Mouse (Mus musculus) erythroblast, embryonic 14.5 days (primary cell): ENCODE measurements around the gene Amt. TPM values are rescaled to one million over a fixed set of nuclear protein-coding genes. Genes with fewer than 3 reads are reported as not detected.

Experiments
- H3K27me3 ChIP-seq: 2 replicates; pipeline ENCODE4 v1.6.1; 2012; ENCODE audit warnings: inconsistent platforms; ENCODE audit not compliant: control insufficient read depth
- H3K36me3 ChIP-seq: 2 replicates; pipeline ENCODE4 v1.6.1; 2012; ENCODE audit warnings: mild to moderate bottlenecking, inconsistent platforms; ENCODE audit not compliant: control insufficient read depth
- H3K4me1 ChIP-seq: 2 replicates; pipeline ENCODE4 v1.6.1; 2012; ENCODE audit warnings: inconsistent platforms; ENCODE audit not compliant: control insufficient read depth
- H3K4me3 ChIP-seq: replicated peaks from 2 replicates; pipeline ENCODE3; 2012; ENCODE audit warnings: moderate library complexity, mild to moderate bottlenecking, inconsistent platforms
- H3K9me3 ChIP-seq: 2 replicates; pipeline ENCODE4 v1.6.1; 2012; ENCODE audit warnings: low read length, inconsistent platforms, mixed read lengths; ENCODE audit not compliant: control insufficient read depth
- GATA1 ChIP-seq: IDR thresholded peaks from 2 replicates; pipeline ENCODE4 v1.6.1; 2012; ENCODE audit warnings: low read length, inconsistent platforms, mixed read lengths
- TAL1 ChIP-seq: IDR thresholded peaks from 3 replicates; pipeline ENCODE4 v1.6.1; 2012; ENCODE audit warnings: low read length, inconsistent platforms, mixed read lengths
- polyA plus RNA-seq: library from polyadenylated mRNA; stranded (reverse); fragments of >175 nt; gene quantifications from 2 replicates; pipeline ENCODE4 v1.2.3, GENCODE M21; 2012

The Amt gene
- not detected in 2 replicates for polyA plus RNA-seq

GRCm38 (mm10) chr9:108296453-108297355 lies at the start of gene Amt:
Gene Amt (plus strand): TSS chr9:108296853.
- H3K27me3 ChIP-seq, result peaks cover 2% of the 10 kb centered on the region
- H3K4me1 ChIP-seq, result peaks cover 7% of the 10 kb centered on the region
- peaks cover 12% of the 10 kb centered on the region for H3K36me3 ChIP-seq
- H3K4me3 ChIP-seq, result peak within 1 kb of the TSS; percentile 33
- H3K9me3 ChIP-seq, result no peaks in the 10 kb centered on the region
- TF ChIP-seq GATA1, result no peak
- TF ChIP-seq TAL1, result no peak

GRCm38 (mm10) chr9:108248957-108249356 lies 47.7 kb upstream of the Amt start:
- Histone ChIP-seq H3K27me3 (no peaks in the 10 kb centered on the region), H3K36me3 (peaks cover 22% of the 10 kb centered on the region), H3K4me3 (no peak overlapping the region), H3K4me1 (no peaks in the 10 kb centered on the region), H3K9me3 (no peaks in the 10 kb centered on the region)
- TF ChIP-seq GATA1 (no peak), TAL1 (no peak)

- Histone ChIP-seq H3K4me1 (no peaks in the 10 kb centered on the region), H3K27me3 (no peaks in the 10 kb centered on the region), H3K36me3 (peaks cover 17% of the 10 kb centered on the region), H3K4me3 (no peak overlapping the region), H3K9me3 (no peaks in the 10 kb centered on the region)
- TF ChIP-seq GATA1 (no peak), TAL1 (no peak)
These were observed 44.8 kb upstream of the Amt start for GRCm38 (mm10) chr9:108251877-108252276.

DNA sequence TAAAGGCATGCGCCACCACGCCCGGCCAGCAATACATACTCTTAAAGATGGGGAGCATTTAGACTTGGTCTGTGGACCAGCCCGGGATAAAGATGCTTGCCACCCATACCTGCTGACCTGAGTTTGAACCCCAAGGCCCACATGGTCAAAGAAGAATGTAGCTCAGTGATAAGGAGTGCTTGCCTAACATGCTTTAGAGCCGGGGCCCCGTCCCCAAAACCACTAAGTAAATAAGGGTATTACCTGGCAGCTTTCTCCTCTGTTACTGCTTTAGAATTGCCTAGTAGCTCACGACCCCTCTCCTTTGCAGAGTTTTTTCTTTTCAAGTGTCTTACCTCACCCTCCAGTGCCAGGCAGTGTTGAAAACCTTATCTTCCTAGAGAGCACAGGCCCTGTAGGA lies 43.9 kb upstream of the Amt start:
- TF ChIP-seq TAL1 (no peak), GATA1 (no peak)
- peaks cover 17% of the 10 kb centered on the region for H3K36me3 ChIP-seq
- no peaks in the 10 kb centered on the region for H3K27me3 ChIP-seq
- H3K4me3 ChIP-seq, result no peak overlapping the region
- no peaks in the 10 kb centered on the region for H3K9me3 ChIP-seq
- H3K4me1 ChIP-seq, result no peaks in the 10 kb centered on the region

DNA sequence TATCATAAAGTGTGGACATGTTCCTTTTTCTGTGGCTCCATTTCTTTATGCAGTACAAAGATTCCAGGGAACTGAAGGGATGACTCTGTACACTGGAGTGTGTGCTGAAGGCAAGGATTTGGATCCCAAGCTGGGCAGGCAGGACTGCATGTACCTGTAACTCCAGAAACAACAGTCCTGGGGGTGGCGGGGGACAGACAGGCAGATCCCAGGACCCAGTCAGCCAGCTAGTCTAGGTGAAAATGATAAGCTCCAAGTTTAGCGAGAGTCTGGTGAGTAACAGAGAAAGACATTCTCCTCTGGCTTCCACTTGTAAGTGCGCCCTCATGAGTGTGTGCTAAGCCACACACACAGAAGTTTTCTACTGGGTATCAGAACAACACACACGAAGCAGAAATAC lies 36.1 kb upstream of the Amt start:
- TF ChIP-seq TAL1 (no peak), GATA1 (no peak)
- Histone ChIP-seq H3K4me3 (no peak overlapping the region), H3K9me3 (no peaks in the 10 kb centered on the region), H3K27me3 (no peaks in the 10 kb centered on the region), H3K4me1 (peaks cover 44% of the 10 kb centered on the region), H3K36me3 (no peaks in the 10 kb centered on the region)

DNA sequence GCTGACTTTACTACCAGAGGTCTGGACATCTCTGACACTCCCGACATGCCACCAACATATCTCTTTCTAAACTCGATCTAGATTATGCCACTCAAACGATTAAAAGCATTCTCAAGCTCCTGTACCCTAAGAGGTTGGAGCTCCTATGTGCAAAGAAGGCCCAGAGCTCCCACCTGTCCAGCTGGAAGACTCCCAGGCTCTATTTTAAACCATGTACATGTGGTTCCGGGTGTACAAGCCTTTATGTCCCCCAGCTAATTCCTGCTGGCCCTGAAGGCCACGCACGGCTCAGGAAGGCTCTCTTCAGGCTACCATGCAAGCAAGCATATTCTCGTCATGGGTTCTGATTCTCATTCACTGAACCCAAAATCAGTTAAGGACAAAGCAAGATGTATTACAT lies 34.8 kb upstream of the Amt start:
- H3K27me3 ChIP-seq, result peaks cover 2% of the 10 kb centered on the region; the same call in 1 of the 2 replicates
- peaks cover 44% of the 10 kb centered on the region for H3K4me1 ChIP-seq
- no peak overlapping the region for H3K4me3 ChIP-seq
- TF ChIP-seq GATA1 (no peak), TAL1 (no peak)
- H3K9me3 ChIP-seq, result no peaks in the 10 kb centered on the region
- no peaks in the 10 kb centered on the region for H3K36me3 ChIP-seq

DNA sequence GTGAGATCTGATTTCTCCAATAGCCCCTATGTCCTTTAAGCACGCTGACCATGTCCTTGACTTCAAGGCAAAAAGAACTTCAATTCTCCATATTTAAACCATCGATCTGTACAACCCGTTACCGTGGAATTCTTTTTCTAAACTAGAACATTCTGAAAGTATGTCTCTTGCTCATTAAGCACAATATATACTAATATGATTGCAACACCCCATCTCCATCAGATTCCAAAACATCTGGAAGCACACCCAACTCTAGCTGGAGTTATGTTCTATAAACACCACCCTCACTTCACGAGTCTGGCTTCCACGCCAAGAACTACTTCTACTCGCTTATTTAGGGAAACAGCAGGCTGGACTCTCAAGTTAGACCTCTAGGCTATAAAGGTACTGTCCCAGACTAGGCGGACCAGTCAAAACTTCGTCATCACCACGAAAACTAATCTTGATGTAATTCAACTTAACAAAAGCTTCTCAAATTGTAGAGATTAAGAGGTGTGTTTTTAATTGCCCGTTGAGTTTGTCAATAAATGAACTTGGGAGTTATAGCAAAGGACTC lies 34.1 kb upstream of the Amt start:
- TF ChIP-seq GATA1, result no peak
- no peak for TF ChIP-seq TAL1
- no peaks in the 10 kb centered on the region for H3K9me3 ChIP-seq

GRCm38 (mm10) chr9:108263131-108263681 lies 33.4 kb upstream of the Amt start:
- peaks cover 44% of the 10 kb centered on the region for H3K4me1 ChIP-seq
- no peak for TF ChIP-seq GATA1
- TF ChIP-seq TAL1, result no peak

More for the DNA sequence above, 34.1 kb upstream of the Amt start:
- peaks cover 3% of the 10 kb centered on the region; the same call in 1 of the 2 replicates for H3K27me3 ChIP-seq
- H3K4me3 ChIP-seq, result peak overlapping the region; percentile 93
- no peaks in the 10 kb centered on the region for H3K36me3 ChIP-seq
- H3K4me1 ChIP-seq, result peaks cover 44% of the 10 kb centered on the region

DNA sequence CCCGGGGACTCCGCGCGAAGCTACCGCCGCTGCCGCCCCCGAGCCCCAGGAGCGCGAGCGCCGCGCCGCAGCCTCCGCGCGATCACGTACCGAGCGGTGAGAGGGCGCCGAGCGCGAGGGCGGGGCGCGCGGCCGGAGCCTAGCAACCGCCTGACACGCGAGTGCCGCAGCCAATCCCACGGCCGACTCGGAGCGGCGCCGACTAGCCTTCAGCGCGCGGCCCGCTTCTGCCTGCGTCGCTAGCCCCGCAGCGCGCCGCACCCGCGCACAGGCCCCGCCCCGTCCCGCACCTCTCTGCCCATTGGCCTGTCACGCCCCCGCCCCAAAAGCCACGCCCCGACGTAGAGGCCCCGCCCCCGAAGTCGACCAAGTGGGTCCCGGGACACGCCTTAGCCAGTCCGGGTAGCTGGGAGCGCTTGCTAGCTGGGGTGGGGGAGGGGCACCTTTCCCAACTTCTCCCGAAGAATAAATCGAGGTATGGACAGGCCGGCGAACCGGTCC lies 32.9 kb upstream of the Amt start, which contains the start of gene Dag1:
Dag1 (minus strand) TSS at position 269 of the 501 bp plus-strand sequence.
- Histone ChIP-seq H3K9me3 (no peaks in the 10 kb centered on the region), H3K4me1 (peaks cover 47% of the 10 kb centered on the region), H3K27me3 (peaks cover 4% of the 10 kb centered on the region; the same call in 1 of the 2 replicates), H3K4me3 (peak within 1 kb of the TSS; percentile 93), H3K36me3 (no peaks in the 10 kb centered on the region)
- no peak for TF ChIP-seq GATA1
- TF ChIP-seq TAL1, result no peak

More at GRCm38 (mm10) chr9:108263131-108263681, 33.4 kb upstream of the Amt start:
- H3K27me3 ChIP-seq, result peaks cover 4% of the 10 kb centered on the region; the same call in 1 of the 2 replicates
- H3K9me3 ChIP-seq, result no peaks in the 10 kb centered on the region
- peak overlapping the region; percentile 93 for H3K4me3 ChIP-seq
- no peaks in the 10 kb centered on the region for H3K36me3 ChIP-seq
